Mouse (Mus musculus): ENCODE measurements around the gene Parp12. TPM values are rescaled to one million over a fixed set of nuclear protein-coding genes. Genes with fewer than 3 reads are reported as not detected.

Gene Parp12
- total RNA-seq (2023) = 1 to 10 TPM; 5.4 to 7.3 TPM

DNA sequence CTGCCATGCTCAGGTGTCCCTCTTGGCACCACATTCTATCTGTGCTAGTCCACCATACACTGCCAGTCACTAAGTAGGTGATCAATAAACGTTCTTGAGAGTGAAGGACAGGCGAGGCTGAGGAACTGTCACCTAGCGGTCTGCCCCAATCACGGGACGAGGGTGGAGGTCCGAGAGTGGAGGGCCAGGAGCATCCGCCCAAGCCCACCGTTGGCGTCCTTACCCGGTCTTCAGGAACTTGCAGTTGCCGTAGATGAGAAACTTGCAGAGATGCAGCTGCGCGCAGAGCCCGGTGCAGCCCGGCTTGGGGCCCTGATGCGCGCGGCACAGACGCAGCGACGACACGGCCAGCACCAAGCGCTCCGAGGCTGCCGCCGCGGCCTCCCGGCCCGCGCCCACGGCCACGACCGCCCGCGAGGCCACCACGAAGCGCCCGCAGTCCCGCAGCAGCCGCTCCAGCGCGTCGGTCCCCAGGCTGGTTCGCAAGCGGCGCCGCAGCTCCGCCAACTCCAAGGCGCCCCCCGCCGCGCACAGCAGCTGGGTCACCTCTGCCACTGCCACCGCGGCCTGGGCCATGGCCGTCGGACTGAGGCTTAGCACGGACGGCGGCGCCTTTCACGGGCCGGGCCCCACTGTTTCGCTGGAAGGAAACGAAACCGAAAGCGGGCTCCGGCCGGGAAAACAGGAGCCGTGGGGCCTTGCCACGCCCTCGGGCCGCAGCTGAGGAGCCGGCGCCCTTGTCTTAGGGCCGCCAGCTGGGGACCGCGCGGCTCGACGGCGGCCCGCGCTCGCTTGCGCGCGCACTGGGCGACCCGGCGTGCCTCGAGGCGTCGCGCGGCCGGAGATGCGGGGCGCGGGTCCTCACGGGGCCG is at the start of gene Parp12:
Gene Parp12, minus strand, starts transcription at position 766 of the 872 bp plus-strand sequence.

Other genes with a start within 250 kb of the Parp12 start
- gene Tbxas1, start 242.9 kb downstream of the Parp12 start, total RNA-seq (2023) = 10 to 100 TPM; 39.4 to 53.8 TPM
- 10 to 100 TPM; 68.2 to 83.6 TPM for gene Hipk2, start 242.2 kb downstream of the Parp12 start, total RNA-seq (2023)
- 100 to 1,000 TPM; 125 to 127 TPM for gene Kdm7a, start 88.4 kb upstream of the Parp12 start, total RNA-seq (2023)